Mouse (Mus musculus) midbrain, embryonic 10.5 days (tissue): ENCODE measurements around the gene Csf1. TPM values are rescaled to one million over a fixed set of nuclear protein-coding genes. Genes with fewer than 3 reads are reported as not detected.
A peak's percentile ranks its signal among the peaks of the same experiment; 100 is the strongest.

Source experiments
- DNase-seq: peaks from one replicate; pipeline ENCODE4 v3.0.0-alpha.2; 2017; ENCODE audit warnings: low spot score
- H3K27ac ChIP-seq: fragments of 300-500 bp; sonication (generic); replicated peaks from 2 replicates; pipeline ENCODE4 v1.5.1; 2016; ENCODE audit warnings: mild to moderate bottlenecking
- H3K27me3 ChIP-seq: fragments of 300-500 bp; sonication (generic); 2 replicates; pipeline ENCODE4 v1.6.1; 2016; ENCODE audit warnings: low read depth, mild to moderate bottlenecking; ENCODE audit not compliant: poor library complexity, severe bottlenecking
- H3K36me3 ChIP-seq: fragments of 300-500 bp; sonication (generic); 2 replicates; pipeline ENCODE4 v1.6.1; 2016; ENCODE audit warnings: mild to moderate bottlenecking, moderate library complexity
- H3K4me1 ChIP-seq: fragments of 300-500 bp; sonication (generic); 2 replicates; pipeline ENCODE4 v1.6.1; 2016
- H3K4me3 ChIP-seq: fragments of 300-500 bp; sonication (generic); 2 replicates; pipeline ENCODE4 v1.5.1; 2016; ENCODE audit warnings: mild to moderate bottlenecking, moderate library complexity
- H3K9me3 ChIP-seq: fragments of 300-500 bp; sonication (generic); replicated peaks from 2 replicates; pipeline ENCODE4 v1.6.1; 2016; ENCODE audit warnings: mild to moderate bottlenecking
- WGBS: fragments of 180-500 bp; shearing (Covaris S2); methylation state at CpG from one replicate; pipeline ENCODE4 v1.1.7; 2016; 5-methylcytosine and 5-hydroxymethylcytosine counted together
- polyA plus RNA-seq: library from polyadenylated mRNA; unstranded; fragments of >200 nt; fragmentation: Nextera tagmentation; extraction: Ambion mirVana; gene quantifications from 2 replicates; pipeline ENCODE4 v1.2.1, GENCODE M21; 2016

The Csf1 gene
- polyA plus RNA-seq, result 6.5 and 7.7 TPM in 2 replicates

GRCm38 (mm10) chr3:107759929-107760581 is at the start of gene Csf1:
Gene Csf1 (minus strand): TSS chr3:107760469.
- peak within 1 kb of the TSS; percentile 80 for H3K4me3 ChIP-seq
- H3K4me1 ChIP-seq, result peaks cover 48% of the 10 kb centered on the region
- H3K9me3 ChIP-seq, result no peaks in the 10 kb centered on the region
- WGBS, result under 1% methylated on average over 54 of the region's 56 CpGs
- H3K27ac ChIP-seq, result peak within 1 kb of the TSS; percentile 96
- peaks cover 20% of the 10 kb centered on the region for H3K27me3 ChIP-seq
- no peaks in the 10 kb centered on the region for H3K36me3 ChIP-seq
- DNase-seq, result peak; percentile 82

- DNase-seq, result no peak
- WGBS, result 72% methylated on average over 14 of the region's 14 CpGs
- Histone ChIP-seq H3K4me1 (peaks cover 15% of the 10 kb centered on the region), H3K27me3 (no peaks in the 10 kb centered on the region), H3K4me3 (no peak overlapping the region), H3K9me3 (no peaks in the 10 kb centered on the region), H3K27ac (no peak overlapping the region), H3K36me3 (no peaks in the 10 kb centered on the region)
Measured at GRCm38 (mm10) chr3:107808013-107808750, 47.9 kb upstream of the Csf1 start.

GRCm38 (mm10) chr3:107807386-107807974 is 47.2 kb upstream of the Csf1 start:
- H3K4me1 ChIP-seq, result peaks cover 15% of the 10 kb centered on the region
- no peaks in the 10 kb centered on the region for H3K27me3 ChIP-seq
- H3K27ac ChIP-seq, result 0 out of 2 replicates have a peak overlapping the region, but pooled peaks have one; percentile 42
- H3K4me3 ChIP-seq, result no peak overlapping the region
- H3K9me3 ChIP-seq, result no peaks in the 10 kb centered on the region
- no peaks in the 10 kb centered on the region for H3K36me3 ChIP-seq
- no peak for DNase-seq
- WGBS, result 58% methylated on average over 6 of the region's 6 CpGs

GRCm38 (mm10) chr3:107806916-107807315 is 46.6 kb upstream of the Csf1 start:
- 95% methylated on average over 1 of the region's 1 CpGs for WGBS
- Histone ChIP-seq H3K9me3 (no peaks in the 10 kb centered on the region), H3K4me3 (no peak overlapping the region), H3K4me1 (peaks cover 15% of the 10 kb centered on the region), H3K27me3 (no peaks in the 10 kb centered on the region), H3K27ac (no peak overlapping the region), H3K36me3 (no peaks in the 10 kb centered on the region)
- DNase-seq, result no peak

DNA sequence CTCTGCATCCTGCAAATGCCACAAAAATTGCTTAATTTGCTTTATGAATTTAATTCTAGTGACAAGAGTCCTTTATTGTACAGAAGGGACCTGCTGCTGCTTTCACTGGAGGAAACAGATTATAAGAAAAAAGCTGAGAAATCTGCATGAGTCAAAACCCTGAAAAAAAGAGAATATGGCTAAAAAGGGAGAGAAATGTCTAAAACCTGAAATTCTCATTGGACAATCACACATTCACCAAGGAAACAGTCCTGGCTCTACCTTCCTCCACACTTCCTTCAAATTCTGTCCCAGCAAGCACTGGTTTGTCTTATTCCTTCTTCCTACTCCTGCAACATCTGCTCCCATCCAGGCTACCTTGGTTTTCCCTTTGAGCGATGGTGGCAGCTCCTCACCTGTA is 44.5 kb upstream of the Csf1 start:
- Histone ChIP-seq H3K9me3 (no peaks in the 10 kb centered on the region), H3K4me3 (no peak overlapping the region), H3K36me3 (no peaks in the 10 kb centered on the region), H3K4me1 (peaks cover 15% of the 10 kb centered on the region), H3K27ac (no peak overlapping the region), H3K27me3 (no peaks in the 10 kb centered on the region)
- 93% methylated on average over 1 of the region's 1 CpGs for WGBS
- DNase-seq, result no peak

DNA sequence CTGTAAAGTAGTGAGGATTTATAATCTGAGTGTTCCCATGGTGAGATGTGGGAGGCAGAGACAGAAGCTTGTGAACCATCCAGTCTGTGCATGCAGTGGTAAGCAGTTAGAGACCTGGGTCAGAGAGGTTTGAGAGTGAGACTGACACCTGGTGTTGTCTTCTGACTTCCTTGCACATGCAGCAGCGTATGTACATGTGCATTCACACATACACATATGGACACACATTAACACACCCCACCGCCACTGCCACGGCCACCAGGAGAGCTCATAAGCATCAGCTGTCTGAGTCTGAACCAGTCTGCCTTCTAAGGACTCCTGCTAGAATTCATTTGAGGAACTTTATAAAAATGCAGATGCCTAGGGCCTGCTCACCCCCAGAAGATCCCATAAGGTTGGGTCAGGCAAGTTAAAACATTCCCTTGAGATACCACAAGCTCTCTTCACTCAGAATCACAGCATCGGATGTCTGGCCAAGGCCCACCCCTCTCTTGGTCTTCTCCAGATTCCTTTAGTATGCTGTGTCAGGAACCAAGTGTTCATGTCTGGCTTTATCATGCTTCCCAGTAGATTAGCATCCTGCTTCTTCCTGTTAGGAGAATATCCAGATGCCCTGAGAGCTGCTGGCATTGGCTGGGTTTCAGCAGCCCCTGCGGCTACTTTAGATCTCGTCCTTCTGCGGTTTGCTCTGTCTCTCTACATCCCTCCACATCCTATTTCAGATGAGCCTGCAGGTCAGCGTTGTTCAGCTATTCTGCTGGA is 42.1 kb upstream of the Csf1 start:
- Histone ChIP-seq H3K27ac (no peak overlapping the region), H3K9me3 (no peaks in the 10 kb centered on the region), H3K36me3 (no peaks in the 10 kb centered on the region), H3K4me3 (no peak overlapping the region), H3K27me3 (no peaks in the 10 kb centered on the region), H3K4me1 (peaks cover 2% of the 10 kb centered on the region)
- 94% methylated on average over 8 of the region's 8 CpGs for WGBS
- no peak for DNase-seq

- WGBS, result 87% methylated on average over 5 of the region's 5 CpGs
- no peak overlapping the region for H3K4me3 ChIP-seq
- no peaks in the 10 kb centered on the region for H3K27me3 ChIP-seq
- peaks cover 5% of the 10 kb centered on the region for H3K4me1 ChIP-seq
- H3K27ac ChIP-seq, result no peak overlapping the region
- H3K9me3 ChIP-seq, result no peaks in the 10 kb centered on the region
- H3K36me3 ChIP-seq, result no peaks in the 10 kb centered on the region
- no peak for DNase-seq
Measured at GRCm38 (mm10) chr3:107798946-107799345, 38.7 kb upstream of the Csf1 start.

DNA sequence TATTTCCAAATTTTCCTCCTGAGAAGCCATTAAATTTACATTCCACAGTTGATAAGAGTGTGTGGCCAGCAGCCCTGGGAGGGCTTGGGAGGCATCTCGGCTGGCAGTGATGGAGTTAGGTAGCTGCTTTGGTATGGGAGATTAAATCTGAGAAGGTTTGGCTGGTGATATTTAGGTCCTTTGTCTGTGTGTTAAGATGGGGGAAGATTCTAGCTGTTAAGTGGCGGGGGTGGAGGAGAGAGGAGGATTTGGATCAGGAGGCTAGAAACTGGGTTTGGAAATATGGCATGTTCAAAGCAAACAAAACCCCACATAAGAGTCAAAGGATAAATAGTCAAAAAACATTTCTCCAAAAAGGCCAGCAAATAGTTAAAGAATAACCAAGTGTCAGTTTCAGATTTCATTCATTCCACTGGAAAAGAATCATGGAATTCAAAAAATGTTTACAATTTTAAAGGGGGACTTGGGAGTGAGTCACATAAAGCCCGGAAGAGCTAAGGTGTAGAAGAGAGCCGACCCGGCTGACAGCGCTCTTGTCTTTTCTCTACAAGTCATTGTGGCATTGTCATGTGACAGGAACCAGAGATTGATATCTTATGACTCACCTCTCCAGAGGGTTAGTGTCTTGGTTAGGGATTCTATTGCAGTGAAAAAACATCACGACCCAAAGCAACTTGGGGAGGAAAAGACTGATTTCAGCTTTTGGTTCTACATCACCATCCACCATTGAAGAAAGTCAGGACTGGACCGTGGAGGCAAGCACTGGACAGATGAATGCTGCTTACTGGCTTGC is 36.1 kb upstream of the Csf1 start:
- H3K4me1 ChIP-seq, result peaks cover 24% of the 10 kb centered on the region
- no peaks in the 10 kb centered on the region for H3K27me3 ChIP-seq
- no peak overlapping the region for H3K27ac ChIP-seq
- no peaks in the 10 kb centered on the region for H3K9me3 ChIP-seq
- DNase-seq, result no peak
- H3K4me3 ChIP-seq, result no peak overlapping the region
- no peaks in the 10 kb centered on the region for H3K36me3 ChIP-seq
- WGBS, result 85% methylated on average over 8 of the region's 8 CpGs

GRCm38 (mm10) chr3:107794890-107795289 is 34.6 kb upstream of the Csf1 start:
- Histone ChIP-seq H3K36me3 (no peaks in the 10 kb centered on the region), H3K27ac (no peak overlapping the region), H3K9me3 (no peaks in the 10 kb centered on the region), H3K27me3 (no peaks in the 10 kb centered on the region; the same call in 1 of the 2 replicates), H3K4me1 (peaks cover 29% of the 10 kb centered on the region), H3K4me3 (no peak overlapping the region)
- 94% methylated on average over 3 of the region's 3 CpGs for WGBS
- no peak for DNase-seq

- Histone ChIP-seq H3K9me3 (no peaks in the 10 kb centered on the region), H3K4me3 (peak overlapping the region; percentile 23; the same call in 1 of the 2 replicates), H3K4me1 (peaks cover 42% of the 10 kb centered on the region), H3K36me3 (no peaks in the 10 kb centered on the region), H3K27ac (peak overlapping the region; percentile 84), H3K27me3 (no peaks in the 10 kb centered on the region; the same call in 1 of the 2 replicates)
- 13% methylated on average over 10 of the region's 10 CpGs for WGBS
- DNase-seq, result peak; percentile 57
Measured at GRCm38 (mm10) chr3:107793300-107794201, 33.3 kb upstream of the Csf1 start.

DNA sequence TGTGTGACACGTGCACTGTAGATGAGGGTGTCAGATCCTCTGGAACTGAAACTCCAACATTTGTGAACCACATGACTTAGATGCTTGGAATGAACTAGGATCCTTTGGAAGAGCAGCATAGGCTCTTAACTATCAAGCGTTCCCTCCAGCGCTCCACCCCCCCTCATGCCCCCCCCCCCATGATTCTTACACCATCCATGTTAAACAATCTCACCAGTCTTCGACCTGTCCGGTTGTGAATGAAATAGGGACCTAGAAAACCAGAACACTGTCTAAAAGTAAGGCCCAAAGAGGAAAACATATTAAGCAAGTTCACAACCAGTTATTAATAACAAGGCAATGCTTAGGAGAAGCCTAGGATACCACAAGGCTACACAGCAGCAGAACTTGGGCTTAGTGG is 32.5 kb upstream of the Csf1 start:
- WGBS, result 93% methylated on average over 5 of the region's 5 CpGs
- no peak overlapping the region for H3K4me3 ChIP-seq
- peak overlapping the region; percentile 84 for H3K27ac ChIP-seq
- peaks cover 51% of the 10 kb centered on the region for H3K4me1 ChIP-seq
- no peaks in the 10 kb centered on the region; the same call in 1 of the 2 replicates for H3K27me3 ChIP-seq
- no peaks in the 10 kb centered on the region for H3K9me3 ChIP-seq
- no peaks in the 10 kb centered on the region for H3K36me3 ChIP-seq
- DNase-seq, result no peak
